Mouse (Mus musculus): Measurements from ENCODE around the gene Ap2a2. TPM values are rescaled to one million over a fixed set of nuclear protein-coding genes. Genes with fewer than 3 reads are reported as not detected.
"Not testable (repeated sequence)": the region's sequence is repeated elsewhere in the genome, so short reads cannot be mapped to it uniquely, and the experiment has no call there.

Ap2a2 gene
- total RNA-seq, 2 experiments from 2014 or later = 191 to 201 TPM

- intact Hi-C loops (cut with DNase I) = no loop called here
- H3K4me3 ChIP-seq = no peak overlapping the region
- no peak overlapping the region for H3K27ac ChIP-seq
- TF ChIP-seq CTCF (IDR thresholded peaks at IDR 0.05) = no peak
- no peak for DNase-seq (ENCODE audit: extremely low spot score in 1 of 2, low spot score in 2 of 2)
These were observed 80.4 kb downstream of the Ap2a2 start for GRCm38 (mm10) chr7:141642375-141642774.

DNA sequence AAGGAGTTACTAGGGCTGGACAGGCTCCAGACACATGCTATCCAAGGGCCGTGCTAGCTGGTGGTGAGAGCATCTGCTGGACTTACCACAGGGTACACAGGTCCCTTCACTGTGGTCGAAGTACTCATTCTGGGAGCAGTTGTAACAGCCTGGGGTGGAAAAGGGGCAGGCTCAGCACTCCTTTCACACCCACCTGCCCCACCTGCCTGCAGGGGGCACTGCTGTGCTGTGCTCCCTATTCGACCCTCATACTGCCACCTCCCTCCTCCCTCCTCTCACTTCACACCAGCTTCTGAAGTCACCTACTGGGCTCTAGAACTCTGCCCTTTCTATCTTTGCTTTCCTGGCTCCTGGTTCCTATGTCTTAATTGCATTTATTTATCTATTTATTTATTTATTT is 81.2 kb downstream of the Ap2a2 start:
- Histone ChIP-seq H3K4me3 (no peak overlapping the region), H3K27ac (no peak overlapping the region)
- intact Hi-C loops (cut with DNase I) = no loop called here
- DNase-seq (ENCODE audit: extremely low spot score in 1 of 2, low spot score in 2 of 2) = no peak
- TF ChIP-seq CTCF (IDR thresholded peaks at IDR 0.05) = peak; percentile 48

DNA sequence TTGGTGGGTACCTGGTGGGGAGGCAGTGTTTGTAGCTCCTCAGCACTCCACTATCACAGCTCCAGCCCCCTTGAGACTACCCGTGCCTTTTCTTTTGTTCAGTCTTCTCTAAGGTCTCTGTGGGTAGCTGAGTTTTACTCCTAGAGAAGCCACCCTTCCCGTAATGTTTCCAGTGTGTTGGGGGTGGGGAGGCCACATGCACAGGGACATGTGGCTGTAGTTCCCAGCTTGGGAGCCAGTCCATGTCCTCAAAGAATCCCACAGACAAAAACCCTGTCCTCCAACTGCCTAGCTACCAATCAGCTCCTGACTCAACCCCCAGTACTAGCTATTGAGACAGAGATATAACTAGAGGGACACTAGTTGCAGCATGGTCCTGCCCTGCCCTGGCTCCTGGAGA is 85.1 kb downstream of the Ap2a2 start:
- no peak overlapping the region for H3K27ac ChIP-seq
- intact Hi-C loops (cut with DNase I) = no loop called here
- no peak overlapping the region for H3K4me3 ChIP-seq

GRCm38 (mm10) chr7:141647815-141648214 is 85.8 kb downstream of the Ap2a2 start:
- no peak overlapping the region for H3K27ac ChIP-seq
- no peak for TF ChIP-seq CTCF (IDR thresholded peaks at IDR 0.05)
- DNase-seq (ENCODE audit: extremely low spot score in 1 of 2, low spot score in 2 of 2) = no peak
- H3K4me3 ChIP-seq = no peak overlapping the region
- intact Hi-C loops (cut with DNase I) = no loop called here

More for the DNA sequence above, 85.1 kb downstream of the Ap2a2 start:
- TF ChIP-seq CTCF (IDR thresholded peaks at IDR 0.05) = no peak
- no peak for DNase-seq (ENCODE audit: extremely low spot score in 1 of 2, low spot score in 2 of 2)

- intact Hi-C loops (cut with DNase I) = no loop called here
- no peak overlapping the region for H3K27ac ChIP-seq
- no peak overlapping the region for H3K4me3 ChIP-seq
- TF ChIP-seq CTCF (IDR thresholded peaks at IDR 0.05) = no peak
- DNase-seq (ENCODE audit: extremely low spot score in 1 of 2, low spot score in 2 of 2) = no peak
These were observed 90.2 kb downstream of the Ap2a2 start for GRCm38 (mm10) chr7:141652191-141652590.

- intact Hi-C loops (cut with DNase I) = no loop called here
- no peak for DNase-seq (ENCODE audit: extremely low spot score in 1 of 2, low spot score in 2 of 2)
- H3K27ac ChIP-seq = no peak overlapping the region
- no peak for TF ChIP-seq CTCF (IDR thresholded peaks at IDR 0.05)
- H3K4me3 ChIP-seq = no peak overlapping the region
These were observed 98.4 kb downstream of the Ap2a2 start for GRCm38 (mm10) chr7:141660346-141660745.

GRCm38 (mm10) chr7:141661481-141661880 is 99.5 kb downstream of the Ap2a2 start:
- Histone ChIP-seq H3K27ac (no peak overlapping the region), H3K4me3 (no peak overlapping the region)
- no peak for DNase-seq (ENCODE audit: extremely low spot score in 1 of 2, low spot score in 2 of 2)
- no peak for TF ChIP-seq CTCF (IDR thresholded peaks at IDR 0.05)
- intact Hi-C loops (cut with DNase I) = no loop called here

- no peak for TF ChIP-seq CTCF (IDR thresholded peaks at IDR 0.05)
- no peak overlapping the region for H3K27ac ChIP-seq
- DNase-seq (ENCODE audit: extremely low spot score in 1 of 2, low spot score in 2 of 2) = no peak
- intact Hi-C loops (cut with DNase I) = no loop called here
- no peak overlapping the region for H3K4me3 ChIP-seq
These were observed 100.2 kb downstream of the Ap2a2 start for GRCm38 (mm10) chr7:141662223-141662622.

- H3K4me3 ChIP-seq = no peak overlapping the region
- peak; percentile 31 to 33 for DNase-seq (ENCODE audit: extremely low spot score in 1 of 2, low spot score in 2 of 2)
- intact Hi-C loops (cut with DNase I) = loop anchor here (2.0 kb wide), 2 partner anchors 141 to 185 kb away; no protein-coding TSS in a partner anchor
- H3K27ac ChIP-seq = no peak overlapping the region
- TF ChIP-seq CTCF (IDR thresholded peaks at IDR 0.05) = peak; percentile 73
These were observed 104.2 kb downstream of the Ap2a2 start for GRCm38 (mm10) chr7:141666190-141666589.

- H3K4me3 ChIP-seq; H3K27ac ChIP-seq; DNase-seq (ENCODE audit: extremely low spot score in 1 of 2, low spot score in 2 of 2); intact Hi-C loops (cut with DNase I): not testable (repeated sequence)
These were observed 107.1 kb downstream of the Ap2a2 start for GRCm38 (mm10) chr7:141669097-141669496.

DNA sequence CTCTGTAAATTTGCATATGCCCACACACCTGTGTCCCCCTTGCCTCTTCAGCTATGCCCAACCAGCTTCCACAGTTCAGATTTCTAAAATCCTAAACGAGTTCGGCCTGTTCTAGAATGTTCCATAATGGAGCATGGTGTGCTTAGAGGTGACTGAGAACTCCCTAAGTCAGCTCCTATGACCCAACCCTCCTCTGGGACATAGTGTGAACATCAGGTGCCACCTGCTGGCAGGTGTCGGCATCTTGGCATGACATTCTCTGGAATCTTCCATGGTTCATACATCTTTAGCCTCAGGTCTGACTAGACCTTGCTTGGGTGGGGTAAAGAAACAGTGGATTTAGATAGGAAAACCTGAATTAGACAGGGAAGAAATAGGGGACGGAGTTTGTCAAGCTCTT is 109.0 kb downstream of the Ap2a2 start:
- intact Hi-C loops (cut with DNase I) = no loop called here
- no peak overlapping the region for H3K4me3 ChIP-seq
- DNase-seq (ENCODE audit: extremely low spot score in 1 of 2, low spot score in 2 of 2) = no peak
- TF ChIP-seq CTCF (IDR thresholded peaks at IDR 0.05) = peak; percentile 44
- no peak overlapping the region for H3K27ac ChIP-seq

DNA sequence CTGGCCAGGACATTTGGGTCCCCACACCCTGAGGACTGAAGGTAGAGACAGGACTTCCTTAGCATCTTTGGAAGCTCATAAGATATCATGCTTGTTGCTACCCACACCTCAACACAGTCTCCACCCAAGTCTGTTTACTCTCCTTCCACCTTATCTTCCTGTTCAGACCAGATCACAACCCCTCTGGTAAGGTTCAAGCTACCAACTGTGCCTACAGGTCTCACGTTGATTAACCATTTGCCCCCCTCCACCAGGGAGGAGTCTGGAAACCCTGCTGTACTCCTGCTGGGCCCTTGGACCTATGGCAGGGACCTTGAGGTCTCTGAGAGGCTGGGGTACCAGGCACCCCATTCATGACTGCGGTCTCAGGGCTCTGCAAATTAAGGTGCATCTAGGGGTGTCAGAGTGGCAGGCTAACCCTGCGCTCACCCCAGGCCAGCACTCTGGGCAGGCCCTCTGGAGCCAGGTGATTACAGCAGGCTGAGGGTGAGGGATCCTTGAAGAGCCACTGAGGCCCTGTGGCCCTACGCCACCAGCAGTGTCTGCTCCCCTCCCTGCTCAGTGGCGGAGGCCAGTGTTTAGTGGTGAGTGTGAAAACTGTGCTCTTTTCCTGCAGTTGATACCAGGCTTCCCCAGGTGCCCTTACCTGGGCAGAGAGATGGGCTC is 109.8 kb downstream of the Ap2a2 start:
- no peak for TF ChIP-seq CTCF (IDR thresholded peaks at IDR 0.05)
- Histone ChIP-seq H3K27ac (no peak overlapping the region), H3K4me3 (no peak overlapping the region)
- no peak for DNase-seq (ENCODE audit: extremely low spot score in 1 of 2, low spot score in 2 of 2)
- intact Hi-C loops (cut with DNase I) = no loop called here

GRCm38 (mm10) chr7:141678922-141679321 is 116.9 kb downstream of the Ap2a2 start:
- no peak for DNase-seq (ENCODE audit: extremely low spot score in 1 of 2, low spot score in 2 of 2)
- intact Hi-C loops (cut with DNase I) = no loop called here
- H3K27ac ChIP-seq = no peak overlapping the region
- no peak overlapping the region for H3K4me3 ChIP-seq
- no peak for TF ChIP-seq CTCF (IDR thresholded peaks at IDR 0.05)

Small RNA genes within 50 kb of the gene (microRNA-seq; reads per million reads assigned to microRNA genes)
- gene Mir7063 = 4.9 to 5.5 reads per million in 2 experiments

Other genes starting within 250 kb of the Ap2a2 start
- gene Deaf1, start 234.5 kb upstream of the Ap2a2 start, total RNA-seq (2021) = 10 to 100 TPM; 63.1 to 63.8 TPM
- 10 to 100 TPM; 33.3 to 34.9 TPM for gene Tmem80, start 234.4 kb upstream of the Ap2a2 start, total RNA-seq (2021)
- 1 to 10 TPM; 3.6 to 5.3 TPM for gene Eps8l2, start 223.3 kb upstream of the Ap2a2 start, total RNA-seq (2021)
- 10 to 100 TPM; 87.5 to 90.9 TPM for gene Taldo1, start 170.0 kb upstream of the Ap2a2 start, total RNA-seq (2021)
- 10 to 100 TPM; 38.9 to 46.5 TPM for gene Gatd1, start 148.0 kb upstream of the Ap2a2 start, total RNA-seq (2021)
- 100 to 1,000 TPM; 279 to 288 TPM for gene Cend1, start 132.7 kb upstream of the Ap2a2 start, total RNA-seq (2021)
- 100 to 1,000 TPM; 253 to 262 TPM for gene Slc25a22, start 124.3 kb upstream of the Ap2a2 start, total RNA-seq (2021)
- 1 to 10 TPM in 1 of 2 experiments, under 1 TPM in 1; 0.93 to 1.2 TPM for gene Pidd1, start 118.1 kb upstream of the Ap2a2 start, total RNA-seq (2021)
- 100 to 1,000 TPM; 552 to 567 TPM for gene Rplp2, start 114.8 kb upstream of the Ap2a2 start, total RNA-seq (2021)
- 10 to 100 TPM; 26.0 to 31.7 TPM for gene Pnpla2, start 107.0 kb upstream of the Ap2a2 start, total RNA-seq (2021)
- 1 to 10 TPM; 3.7 to 5.1 TPM for gene Cracr2b, start 101.1 kb upstream of the Ap2a2 start, total RNA-seq (2021)
- gene Cd151, start 94.8 kb upstream of the Ap2a2 start, total RNA-seq (2021) = 10 to 100 TPM; 30.7 to 31.4 TPM
- 10 to 100 TPM; 38.4 to 42.3 TPM for gene Polr2l, start 87.0 kb upstream of the Ap2a2 start, total RNA-seq (2021)
- 10 to 100 TPM; 13.7 to 14.4 TPM for gene Tspan4, start 86.9 kb upstream of the Ap2a2 start, total RNA-seq (2021)
- gene Chid1, start 22.3 kb upstream of the Ap2a2 start, total RNA-seq (2021) = 10 to 100 TPM; 59.2 to 72.0 TPM
- not detected for gene Muc6, start 93.1 kb downstream of the Ap2a2 start, total RNA-seq (2021)
- under 1 TPM; 0.61 to 0.65 TPM for gene Muc2, start 128.2 kb downstream of the Ap2a2 start, total RNA-seq (2021)
- gene Muc5ac, start 226.8 kb downstream of the Ap2a2 start, total RNA-seq (2021) = not detected

Measured in left cerebral cortex, adult 2 months (tissue).